In genomic region chr5:116590698-116591097, GRCm38 (mm10) we compare ENCODE assay signal across 13 mouse cellular contexts. TPM values are rescaled to one million over a fixed set of nuclear protein-coding genes. Genes with fewer than 3 reads are reported as not detected.
A peak's percentile ranks its signal among the peaks of the same experiment; 100 is the strongest.
DNase-seq lines count a peak whose midpoint lies in the region; ATAC-seq and TF ChIP-seq lines count a peak whose summit lies in the region.
"Had no signal": no experiment of that assay in that cellular context is flagged by ENCODE, and none has a peak within 500 bp of the region (broad histone marks: within the 10 kb centered on the region; RNA-seq: fewer than 3 reads in every experiment).

No protein-coding gene starts in this region.

- WGBS in forebrain, embryonic 11.5 days = 4% methylated on average over 10 of the region's 10 CpGs
- under 1% methylated on average over 10 of the region's 10 CpGs for WGBS in hindbrain, postnatal 0 days
- 3% methylated on average over 10 of the region's 10 CpGs for WGBS in neural tube, embryonic 15.5 days

- ATAC-seq in forebrain, embryonic 11.5 days (replicated peaks; ENCODE audit: low FRiP score) = no peak
- ATAC-seq in hindbrain, postnatal 0 days = no peak
- ATAC-seq in neural tube, embryonic 15.5 days (ENCODE audit: low FRiP score) = no peak
- ATAC-seq: Patski had no signal

- TF ChIP-seq CTCF in layer of hippocampus, adult 2 months (conservative IDR thresholded peaks at IDR 0.05) = no peak
- TF ChIP-seq CTCF in hindbrain, postnatal 0 days (IDR thresholded peaks at IDR 0.05; ENCODE audit: low read depth) = no peak

- no peaks in the 10 kb centered on the region for H3K9me3 ChIP-seq in forebrain, embryonic 11.5 days (ENCODE audit: control insufficient read depth, low read length)
- H3K9me3 ChIP-seq in hindbrain, postnatal 0 days (ENCODE audit: low read length) = no peaks in the 10 kb centered on the region
- H3K9me3 ChIP-seq in neural tube, embryonic 15.5 days (replicated peaks) = no peaks in the 10 kb centered on the region

- H3K36me3 ChIP-seq in forebrain, embryonic 11.5 days (ENCODE audit: control insufficient read depth, insufficient read depth, low read length) = no peaks in the 10 kb centered on the region
- H3K36me3 ChIP-seq in hindbrain, postnatal 0 days (ENCODE audit: insufficient read depth, low read length) = no peaks in the 10 kb centered on the region
- H3K36me3 ChIP-seq in neural tube, embryonic 15.5 days = no peaks in the 10 kb centered on the region
- H3K36me3 ChIP-seq: heart, embryonic 13.5 days had no signal

- peak overlapping the region; percentile 81 for H3K4me2 ChIP-seq in forebrain, embryonic 11.5 days (ENCODE audit: low read depth, low read length, severe bottlenecking)
- peak overlapping the region; percentile 82 for H3K4me2 ChIP-seq in hindbrain, postnatal 0 days (ENCODE audit: low read depth, low read length)
- H3K4me2 ChIP-seq in neural tube, embryonic 15.5 days = peak overlapping the region; percentile 77

- 0 out of 2 replicates have a peak, but pooled peaks cover 2% of the 10 kb centered on the region for H3K27me3 ChIP-seq in forebrain, embryonic 11.5 days (ENCODE audit: control insufficient read depth, insufficient read depth, low read length)
- H3K27me3 ChIP-seq in hindbrain, postnatal 0 days (ENCODE audit: insufficient read depth, low read length) = no peaks in the 10 kb centered on the region
- H3K27me3 ChIP-seq in neural tube, embryonic 15.5 days (replicated peaks) = no peaks in the 10 kb centered on the region
- H3K27me3 ChIP-seq: Patski had no signal

- H3K4me1 ChIP-seq in forebrain, embryonic 11.5 days (replicated peaks; ENCODE audit: control insufficient read depth, insufficient read depth, low read length) = peaks cover 8% of the 10 kb centered on the region; the same call in 1 of the 2 replicates
- H3K4me1 ChIP-seq in hindbrain, postnatal 0 days (ENCODE audit: insufficient read depth, low read length) = 0 out of 2 replicates have a peak, but pooled peaks cover 4% of the 10 kb centered on the region
- peaks cover 51% of the 10 kb centered on the region for H3K4me1 ChIP-seq in neural tube, embryonic 15.5 days

- H3K9ac ChIP-seq in forebrain, embryonic 11.5 days (ENCODE audit: low read length) = peak overlapping the region; percentile 69
- peak overlapping the region; percentile 55 for H3K9ac ChIP-seq in hindbrain, postnatal 0 days (replicated peaks; ENCODE audit: low read length)
- peak overlapping the region; percentile 78 for H3K9ac ChIP-seq in neural tube, embryonic 15.5 days (replicated peaks)
- H3K9ac ChIP-seq: heart, embryonic 13.5 days had no signal

- H3K4me3 ChIP-seq in layer of hippocampus, adult 2 months = peak overlapping the region; percentile 75
- H3K4me3 ChIP-seq in forebrain, embryonic 11.5 days (ENCODE audit: low read depth, low read length) = peak overlapping the region; percentile 45
- H3K4me3 ChIP-seq in hindbrain, postnatal 0 days (ENCODE audit: low read length) = peak overlapping the region; percentile 55
- H3K4me3 ChIP-seq in neural tube, embryonic 15.5 days (replicated peaks) = peak overlapping the region; percentile 71

- peak overlapping the region; percentile 96 for H3K27ac ChIP-seq in layer of hippocampus, adult 2 months
- peak overlapping the region; percentile 93; the same call in 1 of the 2 replicates for H3K27ac ChIP-seq in forebrain, embryonic 11.5 days (ENCODE audit: low read depth, low read length)
- H3K27ac ChIP-seq in hindbrain, postnatal 0 days = peak overlapping the region; percentile 87
- H3K27ac ChIP-seq in neural tube, embryonic 15.5 days (replicated peaks) = peak overlapping the region; percentile 92
- H3K27ac ChIP-seq: heart, embryonic 13.5 days had no signal

- DNase-seq in layer of hippocampus, adult 2 months (ENCODE audit: low spot score in 2 of 2) = no peak
- no peak for DNase-seq in layer of hippocampus, adult 9-11 months
- DNase-seq in forebrain, embryonic 11.5 days (ENCODE audit: low spot score) = no peak
- DNase-seq in hindbrain, postnatal 0 days (ENCODE audit: low spot score) = peak; percentile 15
- no peak for DNase-seq in ovary, postnatal 36 days (ENCODE audit: low spot score)
- no peak for DNase-seq in urinary bladder, postnatal 25 days (ENCODE audit: low spot score)
- no peak for DNase-seq in lung, postnatal 14 days
- DNase-seq: thymus, postnatal 36 days had no signal

RNA-seq across cellular contexts. Expression of gene Srrm4, which starts 0.9 kb away (rescaled TPM):
- 10 to 100 TPM; 29.4 to 29.9 TPM for total RNA-seq in layer of hippocampus, adult 2 months (2021)
- 19.2 and 19.5 TPM in 2 replicates for polyA plus RNA-seq in forebrain, embryonic 11.5 days (2014; fragmentation: Nextera tagmentation; extraction: Ambion mirVana)
- 5.9 and 6.6 TPM in 2 replicates for total RNA-seq in hindbrain, postnatal 0 days (2014; rRNA removed)
- polyA plus RNA-seq in hindbrain, postnatal 0 days (2015; fragmentation: Nextera tagmentation; extraction: Ambion mirVana) = 11.8 and 12.5 TPM in 2 replicates
- polyA plus RNA-seq in neural tube, embryonic 15.5 days (2015; fragmentation: Nextera tagmentation; extraction: Ambion mirVana) = 12.3 and 15.6 TPM in 2 replicates
- total RNA-seq: neutrophil, adult 5-6 weeks had no signal
- polyA plus RNA-seq: spleen, adult 2 months had no signal
